Mouse (Mus musculus) intestine, embryonic 15.5 days (tissue): ENCODE results near the gene Nubp2. TPM values are rescaled to one million over a fixed set of nuclear protein-coding genes. Genes with fewer than 3 reads are reported as not detected.
A peak's percentile ranks its signal among the peaks of the same experiment; 100 is the strongest.

ENCODE experiments used
- ATAC-seq: fragments of 200-750 bp; cut with Nextera tagmentation; 2 replicates; pipeline ENCODE4 v1.8.0; 2017; ENCODE audit warnings: moderate TSS enrichment, moderate library complexity
- H3K27ac ChIP-seq: fragments of 300-500 bp; sonication (generic); 2 replicates; pipeline ENCODE4 v1.5.1; 2015; ENCODE audit warnings: mild to moderate bottlenecking, inconsistent platforms
- H3K27me3 ChIP-seq: fragments of 300-500 bp; sonication (generic); replicated peaks from 2 replicates; pipeline ENCODE4 v1.6.1; 2015; ENCODE audit warnings: inconsistent platforms
- H3K36me3 ChIP-seq: fragments of 300-500 bp; sonication (generic); 2 replicates; pipeline ENCODE4 v1.6.1; 2015; ENCODE audit warnings: inconsistent platforms
- H3K4me1 ChIP-seq: fragments of 300-500 bp; sonication (generic); replicated peaks from 2 replicates; pipeline ENCODE4 v1.6.1; 2015; ENCODE audit warnings: inconsistent platforms
- H3K4me2 ChIP-seq: fragments of 300-500 bp; sonication (generic); replicated peaks from 2 replicates; pipeline ENCODE4 v1.6.1; 2015; ENCODE audit warnings: mild to moderate bottlenecking, inconsistent platforms
- H3K4me3 ChIP-seq: fragments of 300-500 bp; sonication (generic); replicated peaks from 2 replicates; pipeline ENCODE4 v1.5.1; 2015; ENCODE audit warnings: inconsistent platforms
- H3K9ac ChIP-seq: fragments of 300-500 bp; sonication (generic); 2 replicates; pipeline ENCODE4 v1.6.1; 2015; ENCODE audit warnings: inconsistent platforms
- H3K9me3 ChIP-seq: fragments of 300-500 bp; sonication (generic); 2 replicates; pipeline ENCODE4 v1.6.1; 2016; ENCODE audit warnings: inconsistent platforms
- WGBS: fragments of 180-500 bp; shearing (Covaris S2); methylation state at CpG from one replicate; pipeline ENCODE4 v1.1.7; 2015; 5-methylcytosine and 5-hydroxymethylcytosine counted together
- polyA plus RNA-seq: library from polyadenylated mRNA; unstranded; fragments of >200 nt; fragmentation: Nextera tagmentation; extraction: Ambion mirVana; gene quantifications from 2 replicates; pipeline ENCODE4 v1.2.1, GENCODE M21; 2015

The Nubp2 gene
- polyA plus RNA-seq, 1 experiment from 2014 or later = 51.5 TPM

GRCm38 (mm10) chr17:24877336-24878116 lies 8.6 kb downstream of the Nubp2 start:
- no peaks in the 10 kb centered on the region for H3K36me3 ChIP-seq
- H3K9me3 ChIP-seq = no peaks in the 10 kb centered on the region
- peak; percentile 61 for ATAC-seq
- peak overlapping the region; percentile 23; the same call in 1 of the 2 replicates for H3K9ac ChIP-seq
- H3K4me1 ChIP-seq = peaks cover 8% of the 10 kb centered on the region; the same call in 1 of the 2 replicates
- H3K27me3 ChIP-seq = no peaks in the 10 kb centered on the region
- H3K4me3 ChIP-seq = no peak overlapping the region
- peak overlapping the region; percentile 41 for H3K4me2 ChIP-seq
- WGBS = 40% methylated on average over 10 of the region's 10 CpGs
- H3K27ac ChIP-seq = peak overlapping the region; percentile 71

GRCm38 (mm10) chr17:24874989-24875388 lies 11.2 kb downstream of the Nubp2 start:
- Histone ChIP-seq H3K4me3 (no peak overlapping the region), H3K36me3 (no peaks in the 10 kb centered on the region), H3K9ac (no peak overlapping the region), H3K4me1 (peaks cover 8% of the 10 kb centered on the region; the same call in 1 of the 2 replicates), H3K4me2 (no peak overlapping the region), H3K9me3 (no peaks in the 10 kb centered on the region), H3K27ac (no peak overlapping the region), H3K27me3 (no peaks in the 10 kb centered on the region)
- ATAC-seq = 0 out of 2 replicates have a peak, but pooled peaks have one; percentile 48
- WGBS = 81% methylated on average over 8 of the region's 8 CpGs

- no peak for ATAC-seq
Measured at GRCm38 (mm10) chr17:24874405-24874745, 11.8 kb downstream of the Nubp2 start.

GRCm38 (mm10) chr17:24873695-24874404 lies 12.3 kb downstream of the Nubp2 start:
- Histone ChIP-seq H3K9me3 (no peaks in the 10 kb centered on the region), H3K36me3 (no peaks in the 10 kb centered on the region), H3K9ac (no peak overlapping the region), H3K4me1 (peaks cover 8% of the 10 kb centered on the region; the same call in 1 of the 2 replicates), H3K4me3 (no peak overlapping the region), H3K27ac (no peak overlapping the region), H3K27me3 (no peaks in the 10 kb centered on the region), H3K4me2 (no peak overlapping the region)
- ATAC-seq = no peak
- WGBS = 50% methylated on average over 4 of the region's 4 CpGs

More at GRCm38 (mm10) chr17:24874405-24874745, 11.8 kb downstream of the Nubp2 start:
- no peak overlapping the region for H3K27ac ChIP-seq
- H3K36me3 ChIP-seq = no peaks in the 10 kb centered on the region
- H3K9ac ChIP-seq = no peak overlapping the region
- no peaks in the 10 kb centered on the region for H3K9me3 ChIP-seq
- H3K4me2 ChIP-seq = no peak overlapping the region
- no peaks in the 10 kb centered on the region for H3K27me3 ChIP-seq
- H3K4me1 ChIP-seq = peaks cover 8% of the 10 kb centered on the region; the same call in 1 of the 2 replicates
- WGBS = 56% methylated on average over 1 of the region's 1 CpGs
- H3K4me3 ChIP-seq = no peak overlapping the region

- peaks cover 6% of the 10 kb centered on the region; the same call in 1 of the 2 replicates for H3K36me3 ChIP-seq
- H3K9me3 ChIP-seq = no peaks in the 10 kb centered on the region
- WGBS = 94% methylated on average over 10 of the region's 10 CpGs
- no peaks in the 10 kb centered on the region for H3K27me3 ChIP-seq
- no peak overlapping the region for H3K9ac ChIP-seq
- no peak overlapping the region for H3K4me2 ChIP-seq
- no peaks in the 10 kb centered on the region for H3K4me1 ChIP-seq
- no peak overlapping the region for H3K4me3 ChIP-seq
- no peak overlapping the region for H3K27ac ChIP-seq
- no peak for ATAC-seq
Measured at GRCm38 (mm10) chr17:24867914-24868313, 18.2 kb downstream of the Nubp2 start.

- H3K4me2 ChIP-seq = no peak within 1 kb of the TSS
- peaks cover 9% of the 10 kb centered on the region; the same call in 1 of the 2 replicates for H3K36me3 ChIP-seq
- H3K27ac ChIP-seq = no peak within 1 kb of the TSS
- WGBS = 85% methylated on average over 8 of the region's 8 CpGs
- no peak within 1 kb of the TSS for H3K9ac ChIP-seq
- H3K4me3 ChIP-seq = no peak within 1 kb of the TSS
- no peak for ATAC-seq
- no peaks in the 10 kb centered on the region for H3K27me3 ChIP-seq
- no peaks in the 10 kb centered on the region for H3K4me1 ChIP-seq
- H3K9me3 ChIP-seq = no peaks in the 10 kb centered on the region
Measured at GRCm38 (mm10) chr17:24865776-24866175, 20.4 kb downstream of the Nubp2 start, which contains the start of gene Igfals. Igfals (plus strand) TSS chr17:24865997.

GRCm38 (mm10) chr17:24861785-24862184 lies 24.4 kb downstream of the Nubp2 start:
- H3K4me2 ChIP-seq = no peak overlapping the region
- peaks cover 9% of the 10 kb centered on the region; the same call in 1 of the 2 replicates for H3K36me3 ChIP-seq
- no peaks in the 10 kb centered on the region for H3K27me3 ChIP-seq
- H3K9me3 ChIP-seq = no peaks in the 10 kb centered on the region
- H3K4me1 ChIP-seq = no peaks in the 10 kb centered on the region
- ATAC-seq = no peak
- H3K27ac ChIP-seq = no peak overlapping the region
- WGBS = 93% methylated on average over 3 of the region's 3 CpGs
- no peak overlapping the region for H3K4me3 ChIP-seq
- H3K9ac ChIP-seq = no peak overlapping the region

GRCm38 (mm10) chr17:24860076-24860475 lies 26.1 kb downstream of the Nubp2 start:
- H3K36me3 ChIP-seq = peaks cover 9% of the 10 kb centered on the region; the same call in 1 of the 2 replicates
- no peak overlapping the region for H3K9ac ChIP-seq
- H3K4me2 ChIP-seq = no peak overlapping the region
- whole genome bisulfite sequencing = 89% methylated on average over 8 of the region's 8 CpGs
- H3K9me3 ChIP-seq = no peaks in the 10 kb centered on the region
- H3K4me1 ChIP-seq = no peaks in the 10 kb centered on the region
- no peaks in the 10 kb centered on the region for H3K27me3 ChIP-seq
- ATAC-seq = no peak
- H3K4me3 ChIP-seq = no peak overlapping the region
- H3K27ac ChIP-seq = no peak overlapping the region

GRCm38 (mm10) chr17:24858967-24859366 lies 27.2 kb downstream of the Nubp2 start:
- Histone ChIP-seq H3K4me2 (no peak overlapping the region), H3K4me1 (no peaks in the 10 kb centered on the region), H3K27ac (no peak overlapping the region), H3K9ac (no peak overlapping the region), H3K27me3 (no peaks in the 10 kb centered on the region), H3K9me3 (no peaks in the 10 kb centered on the region), H3K4me3 (no peak overlapping the region), H3K36me3 (peaks cover 8% of the 10 kb centered on the region; the same call in 1 of the 2 replicates)
- 88% methylated on average over 6 of the region's 6 CpGs for WGBS
- peak; percentile 65; the same call in 1 of the 2 replicates for ATAC-seq

- WGBS = 86% methylated on average over 8 of the region's 8 CpGs
- H3K4me3 ChIP-seq = no peak overlapping the region
- no peak overlapping the region for H3K9ac ChIP-seq
- no peaks in the 10 kb centered on the region for H3K4me1 ChIP-seq
- no peak for ATAC-seq
- no peaks in the 10 kb centered on the region for H3K27me3 ChIP-seq
- H3K36me3 ChIP-seq = peaks cover 11% of the 10 kb centered on the region; the same call in 1 of the 2 replicates
- H3K9me3 ChIP-seq = no peaks in the 10 kb centered on the region
- H3K27ac ChIP-seq = no peak overlapping the region
- H3K4me2 ChIP-seq = no peak overlapping the region
Measured at GRCm38 (mm10) chr17:24857831-24858470, 28.2 kb downstream of the Nubp2 start.

- Histone ChIP-seq H3K4me3 (no peak overlapping the region), H3K4me2 (no peak overlapping the region), H3K36me3 (peaks cover 8% of the 10 kb centered on the region; the same call in 1 of the 2 replicates), H3K27me3 (no peaks in the 10 kb centered on the region), H3K27ac (no peak overlapping the region), H3K4me1 (no peaks in the 10 kb centered on the region), H3K9me3 (no peaks in the 10 kb centered on the region), H3K9ac (no peak overlapping the region)
- ATAC-seq = no peak
- WGBS = 89% methylated on average over 13 of the region's 13 CpGs
Measured at GRCm38 (mm10) chr17:24856589-24856988, 29.6 kb downstream of the Nubp2 start.
